Mouse (Mus musculus) 416B (cell line): ENCODE measurements around the gene Yif1b.
A peak's percentile ranks its signal among the peaks of the same experiment; 100 is the strongest.
"Not testable (repeated sequence)": the region's sequence is repeated elsewhere in the genome, so short reads cannot be mapped to it uniquely, and the experiment has no call there.

Experiments used
- DNase-seq: peaks from one replicate; pipeline ENCODE4 v3.0.0; 2011; ENCODE audit warnings: low read depth

The Yif1b gene

GRCm38 (mm10) chr7:29238019-29238967 is at the start of gene Yif1b:
Yif1b (plus strand) TSS chr7:29238329.
- peak; percentile 100 for DNase-seq

GRCm38 (mm10) chr7:29194230-29194629 is 43.9 kb upstream of the Yif1b start:
- DNase-seq = not testable (repeated sequence)

DNA sequence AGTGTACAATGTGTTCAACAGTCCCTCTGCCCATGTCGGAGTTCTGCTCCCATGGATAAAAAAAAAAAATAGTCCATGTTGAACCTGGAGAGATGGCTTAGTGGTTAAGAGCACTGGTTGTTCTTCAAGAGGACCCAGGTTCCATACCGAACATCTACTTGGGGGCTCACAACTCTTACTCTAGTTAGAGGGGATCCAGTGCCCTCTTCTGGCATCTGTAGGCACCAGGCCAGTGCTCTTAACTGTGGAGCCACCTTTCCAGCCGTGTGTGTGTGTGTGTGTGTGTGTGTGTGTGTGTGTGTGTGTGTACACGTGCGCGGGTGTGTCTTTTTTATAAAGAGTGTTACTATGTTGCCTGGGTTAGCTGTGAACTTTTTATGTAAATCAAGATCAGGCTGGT is 35.6 kb upstream of the Yif1b start:
- peak; percentile 30 for DNase-seq

DNA sequence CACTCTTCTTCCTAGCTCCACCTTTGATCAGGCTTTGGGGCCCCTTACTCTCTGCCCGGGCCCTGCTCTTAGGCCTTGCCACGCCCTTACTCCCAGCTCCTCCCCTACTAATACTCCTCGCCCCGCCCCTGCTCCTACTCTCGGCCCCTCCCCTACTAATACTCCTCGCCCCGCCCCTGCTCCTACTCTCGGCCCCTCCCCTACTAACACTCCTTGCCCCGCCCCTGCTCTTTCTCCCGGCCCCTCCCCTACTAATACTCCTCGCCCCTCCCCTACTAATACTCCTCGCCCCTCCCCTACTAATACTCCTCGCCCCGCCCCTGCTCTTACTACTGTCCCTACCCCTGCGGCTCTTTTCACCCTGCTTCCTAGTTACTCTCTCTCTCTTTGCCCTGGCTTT is 27.1 kb upstream of the Yif1b start:
- not testable (repeated sequence) for DNase-seq

DNA sequence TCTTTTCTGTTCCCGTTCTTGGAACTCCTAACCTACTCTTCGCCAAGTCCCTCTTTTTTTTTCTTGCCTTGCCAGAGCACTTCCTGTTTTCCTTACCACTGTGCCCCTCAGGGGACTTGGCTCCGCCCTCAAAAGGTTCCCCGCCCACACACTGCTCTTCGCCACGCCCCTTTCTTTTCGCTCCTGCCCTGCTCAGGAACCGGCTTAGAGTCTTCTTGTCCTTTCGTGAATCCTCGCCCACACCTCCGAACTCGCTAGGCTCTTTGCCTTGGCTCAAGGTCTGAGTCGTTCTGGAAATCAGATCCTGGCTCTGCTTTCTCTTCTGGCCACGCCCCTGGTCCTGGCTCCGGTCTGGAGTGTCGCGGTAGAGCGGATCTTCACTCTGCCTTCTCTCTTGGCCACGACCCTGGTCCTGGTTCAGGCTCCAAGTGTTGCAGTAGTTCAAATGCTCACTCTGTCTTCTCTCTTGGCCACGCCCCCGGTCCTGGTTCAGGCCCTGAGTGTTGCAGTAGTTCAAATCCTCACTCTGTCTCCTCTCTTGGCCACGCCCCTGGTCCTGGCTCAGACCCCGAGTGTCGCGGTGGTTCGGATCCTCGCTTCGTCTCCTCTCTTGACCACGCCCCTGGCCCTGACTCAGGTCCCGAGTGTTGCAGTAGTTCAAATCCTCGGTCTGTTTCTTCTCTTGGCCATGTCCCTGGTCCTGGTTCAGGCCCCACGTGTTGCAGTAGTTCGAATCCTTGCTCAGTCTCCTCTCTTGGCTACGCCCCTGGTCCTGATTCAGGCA is 26.5 kb upstream of the Yif1b start:
- DNase-seq = peak; percentile 51

GRCm38 (mm10) chr7:29212199-29212765 is 25.8 kb upstream of the Yif1b start:
- DNase-seq = peak; percentile 44

- not testable (repeated sequence) for DNase-seq
These were observed 25.2 kb upstream of the Yif1b start for GRCm38 (mm10) chr7:29212775-29213560.

DNA sequence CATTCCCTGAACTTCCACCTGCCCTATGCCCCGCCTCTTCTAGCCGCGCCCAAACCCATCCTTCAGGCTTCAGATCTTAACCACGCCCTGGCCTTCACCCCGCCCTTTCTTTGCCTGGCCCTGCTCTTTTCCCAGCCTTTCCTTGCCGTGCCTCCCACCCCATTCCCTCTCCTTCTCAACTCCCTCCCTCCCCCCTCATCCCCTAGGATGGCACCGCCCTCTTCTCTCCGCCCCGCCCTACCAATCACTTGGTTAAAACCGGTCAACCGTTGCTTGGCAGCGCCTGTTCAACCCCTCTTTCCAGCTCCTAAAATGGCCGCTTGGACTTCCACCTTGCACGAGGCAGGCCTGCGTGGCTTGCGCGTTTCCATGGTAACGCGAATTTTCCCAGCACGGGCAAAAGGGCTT is 24.4 kb upstream of the Yif1b start, which contains the start of gene Catsperg1:
Catsperg1 (minus strand) TSS at position 361 of the 408 bp plus-strand sequence.
- DNase-seq = no peak

GRCm38 (mm10) chr7:29214236-29214635 is 23.9 kb upstream of the Yif1b start:
- no peak for DNase-seq

DNA sequence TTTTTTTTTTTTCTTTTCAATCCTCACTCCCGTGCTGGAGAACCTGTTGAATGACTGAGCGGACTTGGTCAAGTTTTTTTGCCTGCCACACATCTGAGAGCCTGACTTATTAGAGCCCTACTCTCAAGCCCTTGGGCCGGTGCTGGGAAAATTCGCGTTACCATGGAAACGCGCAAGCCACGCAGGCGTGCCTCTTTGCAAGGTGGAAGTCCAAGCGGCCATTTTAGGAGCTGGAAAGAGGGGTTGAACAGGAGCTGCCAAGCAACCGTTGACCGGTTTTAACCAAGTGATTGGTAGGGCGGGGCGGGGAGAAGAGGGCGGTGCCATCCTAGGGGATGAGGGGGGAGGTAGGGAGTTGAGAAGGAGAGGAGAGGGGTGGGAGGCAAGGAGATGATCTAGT is 23.3 kb upstream of the Yif1b start:
- DNase-seq = no peak

DNA sequence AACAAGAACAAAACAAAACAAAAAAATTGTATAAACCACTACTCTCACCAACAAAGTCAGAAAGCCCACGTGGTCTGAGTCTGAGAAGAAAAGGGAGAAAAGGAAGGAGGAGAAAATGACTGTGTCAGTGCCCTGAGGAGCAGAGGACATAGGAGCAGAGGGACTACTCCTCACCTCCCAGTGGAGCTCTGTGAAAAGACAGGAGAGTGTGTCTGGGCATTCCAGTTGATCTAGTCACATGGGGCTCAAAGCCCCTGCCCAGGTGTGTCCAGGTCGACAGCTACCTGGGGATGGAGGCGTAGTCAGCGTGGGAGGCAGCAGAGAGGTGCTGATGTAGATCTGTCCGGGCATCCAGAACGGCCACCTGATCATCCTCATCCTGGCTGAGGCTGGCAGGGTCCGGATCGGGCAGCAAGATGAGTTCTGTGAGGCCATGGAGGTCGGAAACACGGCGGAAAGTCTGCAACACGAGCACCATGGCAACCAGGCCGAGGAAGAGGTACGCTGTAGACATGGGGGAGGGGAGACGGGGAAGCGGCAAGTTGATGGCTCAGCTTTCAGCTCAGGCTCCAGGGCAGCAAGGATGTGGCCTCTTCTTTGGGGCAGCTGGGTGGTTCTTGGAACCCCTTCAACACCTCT is 13.3 kb upstream of the Yif1b start:
- no peak for DNase-seq

DNA sequence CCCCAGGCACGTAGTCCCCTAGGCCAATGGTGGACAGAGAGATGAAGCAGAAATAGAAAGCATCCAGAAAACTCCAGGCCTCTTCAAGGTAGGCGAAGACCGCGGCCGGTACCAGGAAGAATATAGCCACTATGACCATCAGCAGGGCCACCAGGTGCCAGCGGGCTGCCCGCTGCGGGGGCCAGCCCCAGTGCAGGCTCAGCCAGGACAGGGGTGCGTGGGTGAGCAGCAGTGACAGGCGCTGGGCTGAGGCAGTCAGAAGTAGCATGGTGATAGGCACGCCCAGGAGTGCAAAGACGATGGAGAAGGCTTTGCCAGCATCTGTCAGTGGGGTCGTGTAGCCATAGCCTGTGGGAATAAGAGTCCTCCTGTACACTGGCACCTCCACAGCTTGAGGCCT is 12.6 kb upstream of the Yif1b start:
- no peak for DNase-seq

GRCm38 (mm10) chr7:29228202-29228601 is 9.9 kb upstream of the Yif1b start:
- no peak for DNase-seq

DNA sequence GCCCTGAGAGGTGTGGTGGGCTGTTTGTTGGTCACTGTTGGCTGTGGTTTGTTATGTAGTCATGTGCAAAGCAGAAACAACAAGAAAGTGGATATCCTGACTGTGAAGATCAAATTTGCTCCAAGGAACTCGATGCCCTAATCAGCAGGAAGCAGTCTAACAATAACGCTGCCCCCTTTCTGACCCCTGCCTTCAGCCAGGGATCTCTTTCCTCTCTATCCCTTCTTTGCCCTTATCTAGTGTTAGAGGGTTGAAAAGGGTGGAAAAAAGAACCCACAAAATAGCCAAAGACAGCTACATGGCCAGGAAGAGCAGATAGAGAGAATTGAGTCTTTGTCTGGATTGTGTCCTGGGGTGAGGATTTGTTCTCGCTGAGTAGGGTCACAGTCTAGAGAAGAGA is 7.6 kb upstream of the Yif1b start:
- DNase-seq = peak; percentile 69

DNA sequence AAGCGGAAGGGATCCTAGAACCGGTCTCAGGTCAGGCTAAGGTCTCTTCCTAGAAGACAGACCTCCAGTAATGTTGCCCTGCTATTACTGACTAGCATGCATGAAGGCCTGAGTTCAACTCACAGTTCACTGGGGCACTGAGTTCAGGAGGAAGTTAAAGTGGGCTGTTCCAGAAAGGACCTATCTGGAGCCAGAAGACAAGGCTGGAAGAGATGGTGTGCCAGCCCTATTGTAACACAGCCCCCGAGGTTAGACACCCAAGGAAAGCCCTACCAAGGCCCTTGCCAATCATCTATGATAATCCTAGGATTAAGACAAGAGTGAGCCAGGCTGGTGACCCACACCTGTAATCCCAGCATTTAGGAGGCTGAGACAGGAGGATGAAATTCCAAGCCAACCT is 6.6 kb upstream of the Yif1b start:
- DNase-seq = no peak

- DNase-seq = no peak
These were observed 5.7 kb upstream of the Yif1b start, which contains the start of gene Kcnk6 for GRCm38 (mm10) chr7:29232247-29233013. Kcnk6 (minus strand) TSS chr7:29232515.

DNA sequence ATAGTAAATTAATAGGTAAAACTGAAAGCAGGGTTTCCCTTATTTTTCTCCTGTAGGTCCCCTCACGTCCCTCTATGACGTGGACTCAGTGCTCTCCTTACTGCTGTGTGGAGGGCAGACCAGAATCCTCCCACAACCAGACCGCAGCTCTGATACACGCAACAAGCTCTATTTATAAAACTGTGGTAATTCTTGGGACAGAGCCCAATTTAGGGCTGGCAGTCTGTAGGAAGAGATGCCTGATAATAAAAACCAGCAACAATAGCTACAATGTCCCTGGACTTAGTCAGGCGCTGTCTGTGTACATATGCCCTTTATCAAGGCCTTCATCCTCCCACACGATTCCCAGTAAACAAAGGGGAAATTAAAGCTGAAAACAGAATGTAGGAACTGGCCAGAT is 4.4 kb upstream of the Yif1b start:
- peak; percentile 93 for DNase-seq

DNA sequence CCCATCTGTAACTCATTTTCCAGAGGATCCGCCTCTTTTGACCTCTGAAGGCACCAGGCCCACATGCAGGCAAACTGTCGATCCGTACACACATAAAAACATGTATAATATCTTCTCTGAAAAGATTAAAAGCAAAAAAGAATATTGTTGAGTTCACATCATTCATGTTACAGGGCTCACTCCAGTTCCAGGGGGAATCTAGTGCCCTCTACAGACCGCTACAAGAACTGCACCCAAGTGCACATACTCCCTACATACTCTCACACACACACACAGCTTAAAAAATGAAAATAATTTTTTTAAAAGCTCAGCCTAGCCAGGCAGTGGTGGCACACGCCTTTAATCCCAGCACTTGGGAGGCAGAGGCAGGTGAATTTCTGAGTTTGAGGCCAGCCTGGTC is 3.5 kb upstream of the Yif1b start:
- DNase-seq = peak; percentile 53

DNA sequence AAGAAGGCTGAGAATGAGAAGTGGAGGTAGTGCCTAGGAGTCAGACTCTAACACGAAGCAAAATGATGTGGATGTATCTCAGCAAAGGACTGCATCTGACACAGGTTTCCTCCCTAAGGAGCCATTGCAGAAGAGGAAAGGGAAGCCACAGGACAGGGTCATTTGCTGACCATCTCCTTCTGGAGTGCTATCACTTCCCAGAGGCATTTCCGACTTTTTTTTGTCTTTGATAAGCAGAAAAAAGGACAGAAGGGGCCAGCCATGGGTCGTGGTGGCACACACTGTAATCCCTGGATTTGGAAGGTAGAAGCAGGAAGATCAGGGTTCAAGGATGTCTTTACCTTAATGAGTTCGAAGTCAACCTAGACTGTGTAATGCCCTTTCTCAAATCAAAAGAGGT is 1.5 kb upstream of the Yif1b start:
- no peak for DNase-seq

- DNase-seq = not testable (repeated sequence)
These were observed 533 bp upstream of the Yif1b start for GRCm38 (mm10) chr7:29237596-29237995.
